Mouse (Mus musculus): ENCODE results near the gene Afap1. TPM values are rescaled to one million over a fixed set of nuclear protein-coding genes. Genes with fewer than 3 reads are reported as not detected.

Afap1 gene
- 50.8 and 57.0 TPM in 2 replicates for polyA plus RNA-seq (2015; fragmentation: Nextera tagmentation; extraction: Ambion mirVana)

DNA sequence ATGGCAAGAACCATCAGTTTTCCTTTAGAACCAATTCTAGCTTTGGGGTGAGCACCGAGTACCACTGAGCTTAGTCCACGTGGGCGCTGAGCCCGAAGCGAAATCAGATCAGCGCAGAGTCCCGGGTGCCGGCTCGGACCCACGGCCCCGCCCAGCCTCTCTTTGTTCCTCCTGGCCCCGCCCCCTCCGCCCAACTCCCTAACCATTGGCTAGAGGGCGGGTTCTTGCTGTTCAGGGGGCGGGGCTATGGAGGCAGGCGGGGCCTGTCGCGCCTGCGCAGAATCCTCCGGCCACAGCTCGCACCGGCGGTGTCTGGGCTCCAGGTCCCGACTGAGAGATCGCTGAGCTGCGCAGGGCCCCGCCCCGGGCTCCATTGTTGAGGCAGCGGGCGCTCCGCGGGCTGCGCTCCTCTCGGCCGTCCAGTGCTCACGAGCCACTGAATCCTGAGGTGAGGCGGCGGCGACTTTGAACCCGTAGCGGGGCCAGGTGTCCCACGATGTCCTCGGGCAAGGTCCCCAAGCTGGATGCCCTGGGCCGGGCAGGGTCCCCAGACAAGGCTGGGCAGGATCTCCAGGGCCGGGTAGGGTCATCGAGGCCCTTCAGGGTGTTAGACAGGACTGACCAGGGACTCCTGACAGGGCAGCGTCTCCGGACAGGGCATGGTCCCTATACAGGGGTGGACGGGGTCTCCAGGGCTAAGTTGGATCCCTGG lies at the start of gene Afap1:
TSS of gene Afap1 (plus strand) at position 227 of the 712 bp plus-strand sequence.
- H3K27me3 ChIP-seq (replicated peaks): no peaks in the 10 kb centered on the region
- H3K9ac ChIP-seq (replicated peaks): peak within 1 kb of the TSS; percentile 94
- peak within 1 kb of the TSS; percentile 88 for H3K4me3 ChIP-seq (replicated peaks)
- peaks cover 45% of the 10 kb centered on the region for H3K4me1 ChIP-seq
- no peaks in the 10 kb centered on the region for H3K36me3 ChIP-seq
- WGBS: under 1% methylated on average over 42 of the region's 49 CpGs
- H3K9me3 ChIP-seq (replicated peaks): no peaks in the 10 kb centered on the region
- ATAC-seq (ENCODE audit: low FRiP score): peak; percentile 93
- H3K4me2 ChIP-seq: peak within 1 kb of the TSS; percentile 84
- peak within 1 kb of the TSS; percentile 87 for H3K27ac ChIP-seq (replicated peaks)

- H3K4me1 ChIP-seq: peaks cover 2% of the 10 kb centered on the region; the same call in 1 of the 2 replicates
- no peak overlapping the region for H3K9ac ChIP-seq (replicated peaks)
- 45% methylated on average over 5 of the region's 5 CpGs for WGBS
- H3K9me3 ChIP-seq (replicated peaks): no peaks in the 10 kb centered on the region
- no peak overlapping the region for H3K4me3 ChIP-seq (replicated peaks)
- H3K27me3 ChIP-seq (replicated peaks): no peaks in the 10 kb centered on the region
- ATAC-seq (ENCODE audit: low FRiP score): no peak
- no peak overlapping the region for H3K4me2 ChIP-seq
- H3K36me3 ChIP-seq: no peaks in the 10 kb centered on the region
- H3K27ac ChIP-seq (replicated peaks): no peak overlapping the region
Measured at GRCm38 (mm10) chr5:35851485-35851884, 41.6 kb upstream of the Afap1 start.

DNA sequence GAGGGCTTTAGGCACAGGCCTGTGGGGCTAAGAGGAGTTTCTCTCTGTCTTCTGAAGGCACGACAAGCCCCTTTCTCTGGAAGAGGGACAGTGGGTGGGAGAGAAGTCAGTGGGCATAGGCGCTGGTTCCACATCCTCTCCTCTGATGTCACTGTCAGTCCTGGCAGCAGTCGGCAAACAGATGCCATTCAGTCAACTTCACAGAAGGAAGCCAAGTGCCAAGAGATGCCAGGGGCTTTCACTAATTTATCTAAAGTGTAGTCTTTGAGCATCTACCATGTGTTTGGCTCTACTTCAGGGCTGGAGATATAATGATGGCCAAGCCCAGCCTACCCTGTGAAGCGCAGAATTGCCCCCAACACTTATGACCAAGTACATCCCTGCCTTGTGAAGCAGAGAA lies 39.7 kb upstream of the Afap1 start:
- no peaks in the 10 kb centered on the region for H3K9me3 ChIP-seq (replicated peaks)
- no peak for ATAC-seq (ENCODE audit: low FRiP score)
- H3K4me3 ChIP-seq (replicated peaks): no peak overlapping the region
- H3K27me3 ChIP-seq (replicated peaks): 0 out of 2 replicates have a peak, but pooled peaks cover under 1% of the 10 kb centered on the region
- no peak overlapping the region for H3K9ac ChIP-seq (replicated peaks)
- H3K4me2 ChIP-seq: no peak overlapping the region
- H3K27ac ChIP-seq (replicated peaks): no peak overlapping the region
- H3K4me1 ChIP-seq: peaks cover 2% of the 10 kb centered on the region; the same call in 1 of the 2 replicates
- WGBS: 90% methylated on average over 4 of the region's 4 CpGs
- no peaks in the 10 kb centered on the region for H3K36me3 ChIP-seq

DNA sequence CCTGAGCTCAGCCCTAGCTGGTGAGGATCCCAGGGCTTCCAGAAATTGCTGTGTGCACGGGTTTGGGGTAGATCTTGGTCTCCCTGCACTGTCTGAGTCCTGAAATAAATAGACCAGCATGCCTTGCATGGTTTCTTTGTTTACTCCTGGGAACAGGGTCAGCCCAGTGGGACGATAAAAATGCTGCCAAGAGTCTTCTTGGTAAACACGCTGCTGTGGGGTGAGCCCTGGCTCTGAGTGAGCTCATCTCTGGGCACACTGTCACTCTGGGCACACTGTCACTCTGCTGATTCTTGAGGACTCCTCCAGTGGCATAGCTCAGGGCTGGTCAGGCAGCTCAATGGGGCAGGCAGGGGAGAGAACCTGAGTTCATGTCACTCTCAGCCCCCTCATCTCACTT lies 36.9 kb upstream of the Afap1 start:
- 32% methylated on average over 3 of the region's 3 CpGs for WGBS
- no peaks in the 10 kb centered on the region for H3K36me3 ChIP-seq
- ATAC-seq (ENCODE audit: low FRiP score): no peak
- H3K27ac ChIP-seq (replicated peaks): no peak overlapping the region
- no peaks in the 10 kb centered on the region; the same call in 1 of the 2 replicates for H3K4me1 ChIP-seq
- no peak overlapping the region for H3K9ac ChIP-seq (replicated peaks)
- H3K4me3 ChIP-seq (replicated peaks): no peak overlapping the region
- H3K4me2 ChIP-seq: no peak overlapping the region
- H3K27me3 ChIP-seq (replicated peaks): peaks cover 10% of the 10 kb centered on the region; the same call in 1 of the 2 replicates
- H3K9me3 ChIP-seq (replicated peaks): no peaks in the 10 kb centered on the region

GRCm38 (mm10) chr5:35858069-35858468 lies 35.0 kb upstream of the Afap1 start:
- WGBS: 26% methylated on average over 6 of the region's 6 CpGs
- no peak for ATAC-seq (ENCODE audit: low FRiP score)
- no peaks in the 10 kb centered on the region for H3K4me1 ChIP-seq
- peaks cover 10% of the 10 kb centered on the region; the same call in 1 of the 2 replicates for H3K27me3 ChIP-seq (replicated peaks)
- no peaks in the 10 kb centered on the region for H3K9me3 ChIP-seq (replicated peaks)
- H3K4me3 ChIP-seq (replicated peaks): no peak overlapping the region
- H3K4me2 ChIP-seq: no peak overlapping the region
- no peak overlapping the region for H3K27ac ChIP-seq (replicated peaks)
- no peak overlapping the region for H3K9ac ChIP-seq (replicated peaks)
- no peaks in the 10 kb centered on the region for H3K36me3 ChIP-seq

DNA sequence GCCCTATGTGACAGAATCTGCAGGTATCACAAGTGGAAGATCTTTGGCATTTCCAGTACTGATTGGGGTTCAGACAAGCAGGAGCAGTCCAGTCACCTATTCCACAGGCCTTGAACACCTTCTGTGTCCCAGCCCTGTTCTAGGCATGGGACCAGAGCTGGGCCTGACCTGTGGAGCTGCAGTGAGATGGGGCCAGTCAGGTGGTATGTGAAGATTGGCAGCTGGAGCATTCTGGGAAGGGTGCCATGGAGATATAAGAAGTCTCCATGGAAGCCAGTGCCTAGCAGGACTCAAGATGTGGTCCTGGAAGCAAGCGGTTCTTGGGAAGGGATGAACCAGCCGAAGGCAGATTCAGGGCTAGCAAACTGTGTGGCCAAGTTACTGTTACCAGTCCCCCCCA lies 31.7 kb upstream of the Afap1 start:
- Histone ChIP-seq H3K27ac (replicated peaks) (no peak overlapping the region), H3K36me3 (no peaks in the 10 kb centered on the region), H3K4me3 (replicated peaks) (no peak overlapping the region), H3K4me1 (no peaks in the 10 kb centered on the region), H3K9ac (replicated peaks) (no peak overlapping the region), H3K9me3 (replicated peaks) (no peaks in the 10 kb centered on the region), H3K27me3 (replicated peaks) (peaks cover 10% of the 10 kb centered on the region; the same call in 1 of the 2 replicates), H3K4me2 (no peak overlapping the region)
- WGBS: 88% methylated on average over 2 of the region's 2 CpGs
- no peak for ATAC-seq (ENCODE audit: low FRiP score)

- H3K4me3 ChIP-seq (replicated peaks): no peak overlapping the region
- no peak overlapping the region for H3K27ac ChIP-seq (replicated peaks)
- H3K36me3 ChIP-seq: no peaks in the 10 kb centered on the region
- H3K9ac ChIP-seq (replicated peaks): no peak overlapping the region
- no peaks in the 10 kb centered on the region for H3K27me3 ChIP-seq (replicated peaks)
- H3K4me1 ChIP-seq: no peaks in the 10 kb centered on the region
- H3K4me2 ChIP-seq: no peak overlapping the region
- whole genome bisulfite sequencing: 85% methylated on average over 4 of the region's 4 CpGs
- no peak for ATAC-seq (ENCODE audit: low FRiP score)
- no peaks in the 10 kb centered on the region for H3K9me3 ChIP-seq (replicated peaks)
Measured at GRCm38 (mm10) chr5:35869973-35870372, 23.1 kb upstream of the Afap1 start.

GRCm38 (mm10) chr5:35870408-35871012 lies 22.6 kb upstream of the Afap1 start:
- ATAC-seq (ENCODE audit: low FRiP score): peak; percentile 74
- no peaks in the 10 kb centered on the region for H3K27me3 ChIP-seq (replicated peaks)
- H3K4me3 ChIP-seq (replicated peaks): no peak overlapping the region
- no peak overlapping the region for H3K27ac ChIP-seq (replicated peaks)
- no peak overlapping the region for H3K9ac ChIP-seq (replicated peaks)
- H3K36me3 ChIP-seq: no peaks in the 10 kb centered on the region
- WGBS: 58% methylated on average over 8 of the region's 8 CpGs
- no peaks in the 10 kb centered on the region for H3K9me3 ChIP-seq (replicated peaks)
- no peaks in the 10 kb centered on the region for H3K4me1 ChIP-seq
- H3K4me2 ChIP-seq: no peak overlapping the region

DNA sequence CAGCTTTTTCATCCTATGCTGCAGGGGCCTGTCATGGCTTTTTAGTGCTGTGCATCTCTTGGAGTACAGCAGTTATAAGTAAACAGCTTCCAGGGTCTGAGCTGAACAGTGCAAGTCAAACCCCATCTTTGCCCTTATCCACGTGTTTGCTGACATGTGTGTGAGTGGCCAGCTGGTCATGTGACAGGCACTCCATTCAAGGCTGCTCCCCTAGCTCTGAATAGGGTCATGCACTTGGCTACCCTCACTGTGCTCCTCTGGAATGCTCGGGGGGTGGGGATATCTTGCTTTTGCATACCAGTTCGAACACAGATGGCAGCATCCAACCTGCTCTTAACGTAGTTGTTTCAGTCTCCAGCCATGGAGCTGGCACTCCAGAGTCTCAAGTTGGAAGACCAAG lies 19.7 kb upstream of the Afap1 start:
- Histone ChIP-seq H3K27ac (replicated peaks) (no peak overlapping the region), H3K4me3 (replicated peaks) (no peak overlapping the region), H3K4me2 (no peak overlapping the region), H3K27me3 (replicated peaks) (no peaks in the 10 kb centered on the region), H3K9me3 (replicated peaks) (no peaks in the 10 kb centered on the region), H3K4me1 (no peaks in the 10 kb centered on the region), H3K36me3 (no peaks in the 10 kb centered on the region), H3K9ac (replicated peaks) (no peak overlapping the region)
- 33% methylated on average over 4 of the region's 4 CpGs for WGBS
- no peak for ATAC-seq (ENCODE audit: low FRiP score)

GRCm38 (mm10) chr5:35876236-35876635 lies 16.9 kb upstream of the Afap1 start:
- no peaks in the 10 kb centered on the region for H3K36me3 ChIP-seq
- no peaks in the 10 kb centered on the region for H3K9me3 ChIP-seq (replicated peaks)
- peaks cover 6% of the 10 kb centered on the region; the same call in 1 of the 2 replicates for H3K4me1 ChIP-seq
- no peak overlapping the region for H3K9ac ChIP-seq (replicated peaks)
- no peak overlapping the region for H3K4me2 ChIP-seq
- no peak overlapping the region for H3K4me3 ChIP-seq (replicated peaks)
- no peak for ATAC-seq (ENCODE audit: low FRiP score)
- H3K27ac ChIP-seq (replicated peaks): no peak overlapping the region
- WGBS: 86% methylated on average over 5 of the region's 5 CpGs
- no peaks in the 10 kb centered on the region for H3K27me3 ChIP-seq (replicated peaks)

- ATAC-seq (ENCODE audit: low FRiP score): no peak
- Histone ChIP-seq H3K4me2 (no peak overlapping the region), H3K4me1 (peaks cover 11% of the 10 kb centered on the region; the same call in 1 of the 2 replicates), H3K36me3 (no peaks in the 10 kb centered on the region), H3K27me3 (replicated peaks) (no peaks in the 10 kb centered on the region), H3K9me3 (replicated peaks) (no peaks in the 10 kb centered on the region), H3K27ac (replicated peaks) (no peak overlapping the region), H3K4me3 (replicated peaks) (no peak overlapping the region), H3K9ac (replicated peaks) (no peak overlapping the region)
- WGBS: 64% methylated on average over 8 of the region's 8 CpGs
Measured at GRCm38 (mm10) chr5:35879199-35879598, 13.9 kb upstream of the Afap1 start.

DNA sequence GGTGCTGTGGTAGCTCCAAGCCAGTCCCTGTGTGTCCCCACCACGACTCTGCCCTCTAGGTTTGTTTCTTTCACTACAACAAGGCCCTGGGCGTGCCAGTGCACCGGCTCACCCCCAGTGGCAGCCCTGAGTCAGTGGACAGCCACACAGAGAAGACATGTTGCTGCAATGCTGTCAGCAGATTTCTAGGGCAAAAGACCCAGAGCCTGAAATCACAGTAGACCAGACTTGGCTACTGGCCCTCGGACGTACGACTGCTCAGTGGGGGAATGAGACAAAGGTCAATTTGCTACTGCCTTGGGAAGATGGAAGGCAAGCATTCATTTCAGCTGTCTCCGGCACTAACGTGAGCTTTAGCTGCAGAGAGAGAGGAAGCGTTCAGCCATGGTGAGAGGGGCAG lies 10.7 kb upstream of the Afap1 start:
- H3K27ac ChIP-seq (replicated peaks): no peak overlapping the region
- no peak for ATAC-seq (ENCODE audit: low FRiP score)
- H3K4me3 ChIP-seq (replicated peaks): no peak overlapping the region
- H3K4me2 ChIP-seq: no peak overlapping the region
- H3K9me3 ChIP-seq (replicated peaks): no peaks in the 10 kb centered on the region
- H3K9ac ChIP-seq (replicated peaks): no peak overlapping the region
- H3K36me3 ChIP-seq: no peaks in the 10 kb centered on the region
- no peaks in the 10 kb centered on the region for H3K27me3 ChIP-seq (replicated peaks)
- peaks cover 12% of the 10 kb centered on the region; the same call in 1 of the 2 replicates for H3K4me1 ChIP-seq
- 47% methylated on average over 9 of the region's 9 CpGs for WGBS
